7 mouse cellular contexts compared by ENCODE assay signal in the genomic region with DNA sequence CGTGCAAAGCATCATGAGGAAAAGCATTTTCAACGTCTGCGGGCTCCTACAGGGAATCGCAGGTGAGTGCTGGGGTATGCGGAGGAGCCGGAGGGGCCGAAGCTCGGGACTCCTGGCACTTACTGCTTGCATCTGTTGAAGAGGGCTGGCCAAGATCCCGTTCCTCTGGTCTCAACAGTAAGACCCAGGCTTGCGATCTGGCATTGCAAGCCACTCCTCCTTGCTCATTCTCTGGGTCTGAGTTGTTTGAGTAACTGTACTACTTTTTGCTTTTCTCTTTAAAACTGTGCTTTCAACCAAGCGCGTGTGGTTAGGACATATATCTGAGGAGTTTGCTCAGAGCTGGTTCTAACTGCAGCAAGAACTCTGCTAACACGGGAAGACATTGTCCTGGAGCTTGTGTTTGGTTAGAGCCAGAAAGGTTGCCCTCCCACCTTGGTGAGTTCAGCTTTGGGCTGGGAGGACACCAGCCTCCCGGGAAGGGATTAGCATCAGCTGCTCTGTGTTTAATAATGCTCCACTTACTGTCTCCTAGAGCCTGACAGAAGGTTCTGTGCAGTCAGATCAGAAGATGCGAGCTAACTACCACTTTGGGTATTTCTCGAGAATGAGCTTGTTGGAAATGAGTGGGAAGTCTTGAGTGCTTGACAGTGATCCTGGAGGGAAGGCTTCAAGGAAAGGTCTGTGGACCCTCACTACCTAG.
DNase-seq lines count a peak whose midpoint lies in the region; ATAC-seq lines count a peak whose summit lies in the region.

No protein-coding gene starts in this region.

- H3K9me3 ChIP-seq in forebrain, embryonic 14.5 days (replicated peaks; ENCODE audit: control insufficient read depth, low read length) = no peaks in the 10 kb centered on the region
- no peaks in the 10 kb centered on the region for H3K9me3 ChIP-seq in liver, embryonic 16.5 days (replicated peaks; ENCODE audit: control insufficient read depth, low read length)

- H3K36me3 ChIP-seq in forebrain, embryonic 14.5 days (ENCODE audit: control insufficient read depth, insufficient read depth, low read length) = no peaks in the 10 kb centered on the region
- H3K36me3 ChIP-seq in liver, embryonic 16.5 days (ENCODE audit: control insufficient read depth, insufficient read depth) = no peaks in the 10 kb centered on the region

- peaks cover 11% of the 10 kb centered on the region for H3K4me1 ChIP-seq in brown adipose tissue, adult 24 weeks (ENCODE audit: control insufficient read depth, insufficient read depth, insufficient read length, low read length)
- peaks cover 17% of the 10 kb centered on the region for H3K4me1 ChIP-seq in forebrain, embryonic 14.5 days (ENCODE audit: control insufficient read depth, insufficient read depth, low read length)
- peaks cover 16% of the 10 kb centered on the region for H3K4me1 ChIP-seq in liver, embryonic 16.5 days (ENCODE audit: control insufficient read depth, low read depth, low read length)

- peak overlapping the region; percentile 66 for H3K9ac ChIP-seq in forebrain, embryonic 14.5 days (ENCODE audit: low read length)
- peak overlapping the region; percentile 52 for H3K9ac ChIP-seq in liver, embryonic 16.5 days (ENCODE audit: low read depth, low read length)

- intact Hi-C loops in left cerebral cortex, postnatal 4 days (cut with DNase I) = no loop called here

- WGBS in forebrain, embryonic 14.5 days = 13% methylated on average over 16 of the region's 16 CpGs
- 19% methylated on average over 16 of the region's 16 CpGs for whole genome bisulfite sequencing in liver, embryonic 16.5 days (ENCODE audit: insufficient replicate concordance)

- peak; percentile 70 for DNase-seq in left cerebral cortex, postnatal 4 days
- DNase-seq in left cerebral cortex, adult 9 months (ENCODE audit: low spot score in 2 of 2) = no peak
- peak; percentile 61 for DNase-seq in forebrain, embryonic 14.5 days (ENCODE audit: low spot score)
- DNase-seq in layer of hippocampus, adult 18-20 months (ENCODE audit: low spot score in 2 of 2) = no peak

- no peak for ATAC-seq in forebrain, embryonic 14.5 days
- ATAC-seq in liver, embryonic 16.5 days (ENCODE audit: low read depth) = no peak
- ATAC-seq in inflammation-experienced regulatory T-cells, adult 6 months = no peak

- H3K4me3 ChIP-seq in brown adipose tissue, adult 24 weeks (ENCODE audit: insufficient read depth, low read depth, low read length) = peak overlapping the region; percentile 43
- H3K4me3 ChIP-seq in forebrain, embryonic 14.5 days (ENCODE audit: low read depth, low read length) = peak overlapping the region; percentile 51
- H3K4me3 ChIP-seq in liver, embryonic 16.5 days (ENCODE audit: low read depth, low read length) = peak overlapping the region; percentile 64

- H3K4me2 ChIP-seq in forebrain, embryonic 14.5 days (ENCODE audit: low read length) = peak overlapping the region; percentile 99
- peak overlapping the region; percentile 91 for H3K4me2 ChIP-seq in liver, embryonic 16.5 days (ENCODE audit: low read depth, low read length)

- H3K27me3 ChIP-seq in forebrain, embryonic 14.5 days (replicated peaks; ENCODE audit: control insufficient read depth, insufficient read depth, low read length) = no peaks in the 10 kb centered on the region
- peaks cover 3% of the 10 kb centered on the region; the same call in 1 of the 2 replicates for H3K27me3 ChIP-seq in liver, embryonic 16.5 days (ENCODE audit: control insufficient read depth, insufficient read depth, low read depth, low read length)

- no peak overlapping the region for H3K27ac ChIP-seq in brown adipose tissue, adult 24 weeks (replicated peaks; ENCODE audit: low read depth, low read length)
- no peak overlapping the region for H3K27ac ChIP-seq in forebrain, embryonic 14.5 days (ENCODE audit: low read depth, low read length)
- H3K27ac ChIP-seq in liver, embryonic 16.5 days (ENCODE audit: low read length) = no peak overlapping the region

Comparison
In these comparisons a context has a peak if more than half of its experiments do, and no peak if none do; other contexts are left out.
1. DNase-seq: peak in left cerebral cortex, postnatal 4 days (single experiment) and forebrain, embryonic 14.5 days (single experiment); none in left cerebral cortex, adult 9 months (0 of 2) and layer of hippocampus, adult 18-20 months (0 of 2).
2. Peak in every context shown above with its lines, with median percentiles within 50 percentile points of each other: H3K4me3 ChIP-seq.